Mouse (Mus musculus) hindbrain, embryonic 10.5 days (tissue): ENCODE data around the gene Gm28308. TPM values are rescaled to one million over a fixed set of nuclear protein-coding genes. Genes with fewer than 3 reads are reported as not detected.

Source experiments
- DNase-seq: peaks from one replicate; pipeline ENCODE4 v3.0.0-alpha.2; 2017; ENCODE audit warnings: low spot score
- H3K27ac ChIP-seq: fragments of 300-500 bp; sonication (generic); 2 replicates; pipeline ENCODE4 v1.5.1; 2016; ENCODE audit warnings: mild to moderate bottlenecking, moderate library complexity
- H3K27me3 ChIP-seq: fragments of 300-500 bp; sonication (generic); 2 replicates; pipeline ENCODE4 v1.6.1; 2016; ENCODE audit warnings: mild to moderate bottlenecking; ENCODE audit not compliant: poor library complexity, insufficient read depth, severe bottlenecking
- H3K36me3 ChIP-seq: fragments of 300-500 bp; sonication (generic); 2 replicates; pipeline ENCODE4 v1.6.1; 2016; ENCODE audit warnings: mild to moderate bottlenecking, moderate library complexity
- H3K4me1 ChIP-seq: fragments of 300-500 bp; sonication (generic); replicated peaks from 2 replicates; pipeline ENCODE4 v1.6.1; 2016; ENCODE audit warnings: mild to moderate bottlenecking
- H3K4me3 ChIP-seq: fragments of 300-500 bp; sonication (generic); 2 replicates; pipeline ENCODE4 v1.5.1; 2016; ENCODE audit warnings: mild to moderate bottlenecking, moderate library complexity
- H3K9me3 ChIP-seq: fragments of 300-500 bp; sonication (generic); 2 replicates; pipeline ENCODE4 v1.6.1; 2016; ENCODE audit warnings: mild to moderate bottlenecking, moderate library complexity
- WGBS: fragments of 180-500 bp; shearing (Covaris S2); methylation state at CpG from one replicate; pipeline ENCODE4 v1.1.7; 2016; 5-methylcytosine and 5-hydroxymethylcytosine counted together
- microRNA counts: library from miRNA; unstranded; fragments of <30 nt; microRNA quantifications from one replicate; lab custom pipeline; 2017
- polyA plus RNA-seq: library from polyadenylated mRNA; unstranded; fragments of >200 nt; fragmentation: Nextera tagmentation; extraction: Ambion mirVana; gene quantifications from 2 replicates; pipeline ENCODE4 v1.2.1, GENCODE M21; 2016

The Gm28308 gene
- polyA plus RNA-seq, 1 experiment from 2014 or later: not detected

DNA sequence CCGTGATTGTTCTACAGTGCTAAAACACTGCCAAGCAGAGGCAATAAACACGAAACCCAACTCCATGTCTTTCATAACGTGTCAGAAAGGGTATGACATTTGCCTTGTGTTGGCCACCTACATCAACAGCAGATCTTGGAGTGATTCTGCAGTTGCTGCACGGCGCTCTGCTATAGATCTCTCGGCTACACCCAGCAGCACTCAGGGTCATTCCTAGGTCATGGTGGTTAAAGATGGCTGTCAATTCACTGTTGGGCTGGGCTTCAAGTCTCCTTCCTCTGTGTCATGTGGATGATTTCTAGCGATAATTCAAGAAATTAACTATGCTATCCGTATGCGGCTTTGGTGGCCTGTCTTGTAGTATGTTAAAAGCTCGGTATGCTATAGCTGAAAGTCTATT lies 74.6 kb downstream of the Gm28308 start:
- Histone ChIP-seq H3K27ac (no peak overlapping the region), H3K27me3 (peaks cover 3% of the 10 kb centered on the region; the same call in 1 of the 2 replicates), H3K4me3 (no peak overlapping the region), H3K4me1 (peaks cover 14% of the 10 kb centered on the region), H3K36me3 (no peaks in the 10 kb centered on the region), H3K9me3 (no peaks in the 10 kb centered on the region)
- 74% methylated on average over 10 of the region's 10 CpGs for WGBS
- DNase-seq: no peak

DNA sequence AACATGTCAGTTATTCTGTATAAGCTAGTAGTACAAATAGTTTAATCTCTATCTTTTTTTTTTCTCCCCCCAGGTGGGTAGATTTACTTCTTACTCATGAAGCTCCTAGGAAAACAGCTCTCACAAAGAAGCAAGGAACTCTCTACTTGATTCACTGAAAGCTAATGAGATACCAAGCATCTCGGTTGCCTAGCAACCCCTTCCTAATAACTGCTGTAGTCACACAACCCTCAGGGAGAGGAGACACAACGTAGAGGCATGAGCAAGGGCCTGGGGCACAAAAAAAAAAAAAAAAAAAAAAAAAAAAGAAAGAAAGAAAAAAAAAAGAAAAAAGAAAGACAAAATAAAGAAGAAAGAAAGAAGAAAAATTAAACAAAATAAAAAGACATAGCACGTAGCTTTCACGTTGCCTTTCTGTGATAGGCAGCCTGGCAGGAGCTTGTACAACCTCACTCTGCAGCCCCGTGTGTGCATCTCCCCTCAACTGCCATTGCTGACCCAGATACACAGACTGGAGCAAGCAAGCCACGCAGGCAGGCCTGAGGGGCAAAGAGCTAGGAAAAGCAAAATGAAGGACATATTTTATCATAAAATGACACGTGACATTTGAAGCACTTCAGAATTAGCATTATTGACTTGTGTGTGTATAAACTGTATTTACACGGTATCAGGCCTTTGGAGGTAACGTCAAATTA lies 75.2 kb downstream of the Gm28308 start:
- WGBS: 62% methylated on average over 9 of the region's 9 CpGs
- no peak overlapping the region for H3K27ac ChIP-seq
- no peaks in the 10 kb centered on the region for H3K36me3 ChIP-seq
- peak; percentile 31 for DNase-seq
- H3K9me3 ChIP-seq: no peaks in the 10 kb centered on the region
- peaks cover 14% of the 10 kb centered on the region for H3K4me1 ChIP-seq
- no peaks in the 10 kb centered on the region for H3K27me3 ChIP-seq
- H3K4me3 ChIP-seq: no peak overlapping the region

DNA sequence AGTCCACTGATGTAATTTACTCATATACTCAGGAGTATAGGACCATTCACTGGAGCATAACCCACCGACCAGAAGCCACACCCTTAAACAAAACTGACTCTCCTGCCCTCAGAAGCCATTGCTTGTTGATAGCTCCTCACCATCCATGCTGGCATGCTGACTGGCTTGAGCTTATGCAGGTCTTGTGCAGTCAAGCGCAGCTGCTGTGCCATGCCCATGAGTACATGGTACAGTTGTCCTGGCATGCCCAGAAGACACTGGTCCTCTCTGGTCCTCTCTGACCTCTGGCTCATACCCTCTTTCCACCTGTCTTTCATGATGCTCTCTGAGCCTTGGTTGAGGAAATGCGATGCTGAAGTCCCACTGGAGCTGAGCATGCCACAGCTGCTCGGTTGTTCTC lies 89.5 kb downstream of the Gm28308 start:
- no peaks in the 10 kb centered on the region for H3K27me3 ChIP-seq
- H3K36me3 ChIP-seq: no peaks in the 10 kb centered on the region
- WGBS: 88% methylated on average over 4 of the region's 4 CpGs
- 0 out of 2 replicates have a peak, but pooled peaks cover 4% of the 10 kb centered on the region for H3K9me3 ChIP-seq
- no peak overlapping the region for H3K27ac ChIP-seq
- no peak overlapping the region for H3K4me3 ChIP-seq
- H3K4me1 ChIP-seq: peaks cover 15% of the 10 kb centered on the region
- DNase-seq: no peak

DNA sequence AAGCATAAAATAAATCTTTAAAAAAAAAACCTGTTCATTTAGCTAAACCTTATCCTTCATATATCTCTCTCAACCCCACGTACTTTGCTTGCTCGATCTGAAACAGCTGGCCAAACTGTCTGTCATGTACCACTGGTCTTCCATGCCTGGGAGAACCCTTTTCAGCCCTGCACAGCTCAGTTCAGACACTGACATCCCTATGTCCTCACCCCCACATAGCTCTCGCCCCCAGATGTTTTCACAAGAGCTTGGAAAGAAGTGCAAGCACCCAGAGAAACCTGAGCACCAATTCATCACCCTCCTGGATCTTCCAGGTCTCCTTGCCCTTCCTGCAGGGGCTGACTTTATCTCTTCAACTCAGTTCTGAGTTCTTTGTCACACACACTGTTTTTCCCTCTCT lies 92.0 kb downstream of the Gm28308 start:
- Histone ChIP-seq H3K36me3 (no peaks in the 10 kb centered on the region), H3K27me3 (peaks cover 10% of the 10 kb centered on the region), H3K4me3 (no peak overlapping the region), H3K27ac (no peak overlapping the region), H3K4me1 (peaks cover 25% of the 10 kb centered on the region), H3K9me3 (no peaks in the 10 kb centered on the region)
- WGBS: 65% methylated on average over 3 of the region's 3 CpGs
- no peak for DNase-seq

DNA sequence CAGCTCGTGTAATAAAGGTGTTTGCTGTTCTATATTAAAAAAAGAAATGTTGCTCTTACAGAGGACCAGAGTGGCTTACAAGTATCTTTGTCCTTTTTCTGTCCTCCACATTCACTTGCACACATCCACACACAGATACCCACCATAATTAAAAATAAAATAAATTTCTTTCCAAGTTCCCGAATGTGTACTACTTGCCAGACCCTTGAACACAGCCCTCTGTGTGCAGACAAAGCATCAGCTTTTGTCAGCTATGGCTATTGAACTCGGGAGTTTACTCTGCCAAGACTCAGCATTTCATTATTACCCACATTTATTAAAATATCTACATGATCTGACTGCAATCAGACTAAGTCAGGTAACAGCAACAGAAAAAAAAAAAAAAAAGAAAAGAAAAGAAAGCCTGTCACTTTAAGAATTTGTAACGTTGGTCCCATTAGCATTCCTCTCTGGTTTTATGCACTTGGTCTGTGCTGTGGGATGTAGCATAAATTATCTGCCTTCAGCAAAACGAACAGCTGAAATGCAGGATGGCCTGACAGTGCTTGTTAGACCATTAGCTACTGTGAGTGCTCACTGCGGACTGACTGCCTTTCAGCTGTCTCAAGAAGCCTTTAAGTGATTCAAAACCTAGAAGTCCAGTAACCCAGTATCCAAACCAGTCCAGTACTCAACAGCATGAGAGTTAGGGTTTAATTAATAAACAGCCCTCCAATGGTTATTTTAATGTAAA lies 94.1 kb downstream of the Gm28308 start:
- no peak overlapping the region for H3K4me3 ChIP-seq
- H3K9me3 ChIP-seq: no peaks in the 10 kb centered on the region
- WGBS: 39% methylated on average over 6 of the region's 6 CpGs
- H3K27me3 ChIP-seq: peaks cover 18% of the 10 kb centered on the region
- no peak for DNase-seq
- peaks cover 36% of the 10 kb centered on the region for H3K4me1 ChIP-seq
- no peaks in the 10 kb centered on the region for H3K36me3 ChIP-seq
- peak overlapping the region; percentile 59 for H3K27ac ChIP-seq

DNA sequence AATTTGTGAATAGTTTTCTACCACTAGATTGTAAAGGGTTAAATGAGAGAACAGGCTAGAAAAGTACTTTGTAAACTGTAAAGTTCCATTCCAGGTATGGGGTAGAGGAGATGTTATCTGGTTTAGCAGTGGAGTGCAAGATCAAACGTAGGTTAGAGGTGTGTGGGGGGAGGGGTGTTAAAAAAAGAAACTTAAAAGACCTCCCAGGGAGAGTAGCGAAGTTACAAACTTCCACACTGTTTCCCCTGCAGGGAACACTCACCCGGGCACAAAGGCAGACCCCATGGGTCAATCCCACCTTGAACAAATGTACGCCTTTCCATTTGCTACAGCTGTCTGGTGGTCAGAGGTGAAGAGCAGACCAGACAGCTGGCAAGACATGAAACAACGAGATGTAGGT lies 97.2 kb downstream of the Gm28308 start:
- Histone ChIP-seq H3K4me3 (no peak overlapping the region), H3K36me3 (no peaks in the 10 kb centered on the region), H3K27me3 (peaks cover 18% of the 10 kb centered on the region), H3K27ac (no peak overlapping the region), H3K4me1 (peaks cover 36% of the 10 kb centered on the region), H3K9me3 (no peaks in the 10 kb centered on the region)
- DNase-seq: no peak
- 13% methylated on average over 5 of the region's 5 CpGs for WGBS

MicroRNAs encoded within 50 kb of the gene (microRNA counts, 519-probe panel; counts per million panel counts)
- 1,255 counts per million, percentile 77 among the panel's probes with 10 or more counts for microRNA mmu-miR-196b (lab: Ali Mortazavi, UCI)

Other genes with a start within 250 kb of the Gm28308 start
- gene Skap2, start 200.8 kb downstream of the Gm28308 start, polyA plus RNA-seq: 14.5 and 18.1 TPM in 2 replicates
- gene Hoxa1, start 55.0 kb downstream of the Gm28308 start, polyA plus RNA-seq: 0.77 and 1.4 TPM in 2 replicates
- 31.4 and 56.9 TPM in 2 replicates for gene Hoxa2, start 48.5 kb downstream of the Gm28308 start, polyA plus RNA-seq
- gene 5730596B20Rik, start 35.8 kb downstream of the Gm28308 start, polyA plus RNA-seq: 0.90 and 3.6 TPM in 2 replicates
- 0.14 and 4.3 TPM in 2 replicates for gene Hoxa4, start 21.6 kb downstream of the Gm28308 start, polyA plus RNA-seq
- 1.8 TPM in 1 of 2 replicates, not detected in the other for gene Hoxa5, start 8.8 kb downstream of the Gm28308 start, polyA plus RNA-seq
- not detected in 2 replicates for gene Hoxa6, start 4.6 kb downstream of the Gm28308 start, polyA plus RNA-seq
- gene Hoxa3, start within 50 bp of the Gm28308 start, polyA plus RNA-seq: 3.6 and 9.7 TPM in 2 replicates
- not detected in 2 replicates for gene Hoxa7, start 8.5 kb upstream of the Gm28308 start, polyA plus RNA-seq
- gene Hoxa9, start 17.8 kb upstream of the Gm28308 start, polyA plus RNA-seq: not detected in 2 replicates
- not detected in 2 replicates for gene Hoxa10, start 27.5 kb upstream of the Gm28308 start, polyA plus RNA-seq
- not detected in 2 replicates for gene Hoxa11, start 32.5 kb upstream of the Gm28308 start, polyA plus RNA-seq
- gene Hoxa13, start 47.5 kb upstream of the Gm28308 start, polyA plus RNA-seq: not detected in 2 replicates
- 2.3 and 4.3 TPM in 2 replicates for gene Evx1, start 100.2 kb upstream of the Gm28308 start, polyA plus RNA-seq